Mouse (Mus musculus) G1E (cell line): ENCODE measurements around the gene 1700067K01Rik. TPM values are rescaled to one million over a fixed set of nuclear protein-coding genes. Genes with fewer than 3 reads are reported as not detected.

Experiments used
- ATAC-seq: 2 replicates; pipeline ENCODE4 v1.8.0; 2016; ENCODE audit warnings: mild to moderate bottlenecking; ENCODE audit not compliant: insufficient number of reproducible peaks, poor library complexity, low FRiP score, severe bottlenecking; ENCODE audit errors: extremely low read depth
- DNase-seq: peaks from one replicate; pipeline ENCODE4 v3.0.0; 2012; ENCODE audit warnings: low spot score
- H3K27me3 ChIP-seq: 2 replicates; pipeline ENCODE4 v1.6.1; 2012; ENCODE audit warnings: mild to moderate bottlenecking, low read length, inconsistent platforms; ENCODE audit not compliant: insufficient read depth
- H3K36me3 ChIP-seq: replicated peaks from 2 replicates; pipeline ENCODE3; 2012; ENCODE audit warnings: mild to moderate bottlenecking, inconsistent platforms
- H3K4me1 ChIP-seq: 2 replicates; pipeline ENCODE4 v1.6.1; 2012; ENCODE audit warnings: low read depth, low read length, inconsistent platforms, mixed read lengths; ENCODE audit not compliant: insufficient read depth
- H3K4me3 ChIP-seq: 2 replicates; pipeline ENCODE4 v1.5.1; 2012; ENCODE audit warnings: low read depth, mild to moderate bottlenecking, inconsistent platforms, low read length, moderate library complexity, mixed read lengths
- H3K9me3 ChIP-seq: replicated peaks from 2 replicates; pipeline ENCODE4 v1.6.1; 2012; ENCODE audit warnings: inconsistent platforms
- CTCF ChIP-seq: IDR thresholded peaks from 2 replicates; pipeline ENCODE4 v1.5.1; 2012; ENCODE audit warnings: low read depth, low read length, inconsistent platforms, mixed read lengths
- GATA1 ChIP-seq: IDR thresholded peaks from 2 replicates; pipeline ENCODE4 v1.6.1; 2012; ENCODE audit warnings: borderline replicate concordance, low read length, inconsistent platforms, mixed read lengths
- GATA2 ChIP-seq: IDR thresholded peaks from 2 replicates; pipeline ENCODE4 v1.6.1; 2012; ENCODE audit warnings: low read depth, low read length, inconsistent platforms, borderline replicate concordance
- POLR2AphosphoS5 ChIP-seq: IDR thresholded peaks from 2 replicates; pipeline ENCODE4 v1.6.1; 2012; ENCODE audit warnings: low read depth, low read length, inconsistent platforms; ENCODE audit not compliant: insufficient replicate concordance
- TAL1 ChIP-seq: conservative IDR thresholded peaks from 2 replicates; pipeline ENCODE4 v1.6.1; 2012; ENCODE audit warnings: low read depth, low read length, inconsistent platforms, mixed read lengths
- polyA plus RNA-seq: library from polyadenylated mRNA; stranded (reverse); fragments of >175 nt; gene quantifications from 2 replicates; pipeline ENCODE4 v1.2.3, GENCODE M21; 2012
- total RNA-seq, 2 experiments: library from RNA; stranded (forward) in 1 of 2; stranded (reverse) in 1 of 2; fragments of 200-1000 nt in 1 of 2; fragments of >200 nt in 1 of 2; fragmentation: Nextera tagmentation in 1 of 2; gene quantifications; 2 replicates each; pipeline ENCODE4 v1.2.3; 2014 to 2017

The 1700067K01Rik gene
- total and polyA plus RNA-seq, 3 experiments = 0.82 to 0.92 TPM; not detected in 1

- DNase-seq (no peak), ATAC-seq (no peak)
- Histone ChIP-seq H3K4me1 (peaks cover 19% of the 10 kb centered on the region), H3K9me3 (peaks cover 27% of the 10 kb centered on the region), H3K27me3 (peaks cover 27% of the 10 kb centered on the region), H3K4me3 (no peak overlapping the region), H3K36me3 (peaks cover 14% of the 10 kb centered on the region)
- TF ChIP-seq CTCF = no peak
- no peak for TF ChIP-seq POLR2AphosphoS5
- no peak for TF ChIP-seq GATA1
- TF ChIP-seq TAL1 = no peak
- no peak for TF ChIP-seq GATA2
Measured at GRCm38 (mm10) chr8:84008362-84008761, 7.1 kb downstream of the 1700067K01Rik start.

DNA sequence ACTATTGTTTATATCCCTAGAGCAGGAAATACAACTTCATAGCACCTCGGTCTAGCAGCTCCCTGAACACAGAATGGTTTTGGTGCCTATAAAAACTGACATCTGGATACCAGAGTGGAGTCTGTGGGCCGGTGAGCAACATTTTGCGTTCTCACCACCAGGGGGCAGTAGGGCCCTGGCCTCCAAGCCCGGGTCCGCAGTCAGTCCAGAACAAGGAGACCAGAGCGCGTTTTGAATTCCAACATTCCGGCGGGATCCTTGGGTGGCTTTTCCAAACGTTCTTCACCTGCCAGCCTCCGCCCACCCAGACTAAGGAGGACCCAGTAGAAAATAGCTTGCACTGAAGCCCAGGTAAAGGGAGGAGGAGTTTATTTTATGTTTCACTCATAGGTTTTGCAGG, 8.6 kb downstream of the 1700067K01Rik start:
- TF ChIP-seq CTCF (no peak), GATA1 (no peak), TAL1 (no peak), POLR2AphosphoS5 (no peak), GATA2 (no peak)
- Histone ChIP-seq H3K27me3 (peaks cover 27% of the 10 kb centered on the region), H3K36me3 (peaks cover 4% of the 10 kb centered on the region), H3K9me3 (peaks cover 27% of the 10 kb centered on the region), H3K4me3 (no peak overlapping the region), H3K4me1 (peaks cover 7% of the 10 kb centered on the region)
- ATAC-seq (no peak; the same call in 1 of the 2 replicates), DNase-seq (no peak)

DNA sequence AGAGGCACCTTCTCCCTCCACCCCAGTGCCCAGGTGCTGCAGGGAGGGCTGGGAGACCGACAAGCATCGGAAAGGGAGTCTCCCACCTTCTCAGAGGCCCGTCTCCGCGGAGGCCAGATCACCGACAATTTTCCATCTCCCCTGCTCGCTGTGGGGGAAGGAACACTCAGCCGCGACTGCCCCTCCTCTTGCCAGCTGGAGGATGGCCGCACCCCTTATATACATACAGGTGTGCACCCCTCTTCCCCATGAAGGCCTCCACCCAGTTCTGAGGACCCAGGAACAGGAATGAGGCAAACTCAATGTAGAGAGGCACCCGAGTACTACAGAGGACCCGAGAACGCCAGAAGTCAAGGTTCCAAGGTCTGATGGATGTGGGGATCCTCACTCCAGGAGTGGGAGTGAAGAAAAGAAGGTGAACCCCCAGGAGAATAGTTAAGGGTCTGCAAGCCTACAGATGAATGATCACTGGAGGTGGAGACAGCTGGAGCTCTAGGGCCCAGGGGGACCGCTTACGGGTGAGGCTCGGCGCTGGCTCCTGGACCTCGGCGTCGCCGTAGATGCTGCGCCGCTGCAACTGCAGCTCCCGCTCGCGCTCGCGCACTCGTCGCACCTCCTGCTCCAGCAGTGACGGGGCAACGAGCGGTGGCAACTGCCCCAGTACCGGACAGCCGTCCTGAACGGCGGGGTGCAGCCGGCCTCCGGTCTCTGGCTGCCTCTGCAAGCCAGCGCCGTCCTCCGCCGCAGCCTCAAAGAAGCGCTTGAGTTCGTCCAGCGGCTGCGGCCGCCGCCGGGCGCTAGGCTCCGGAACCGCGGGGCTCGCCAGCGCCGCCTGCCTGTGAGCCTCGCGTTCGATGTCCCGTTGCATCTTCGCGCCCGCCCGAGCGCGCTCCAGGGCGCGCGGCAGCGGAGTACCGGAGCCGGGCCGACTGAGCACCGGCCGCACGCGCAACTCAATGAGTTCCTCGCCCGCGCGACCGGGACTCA, 9.6 kb downstream of the 1700067K01Rik start:
- Histone ChIP-seq H3K36me3 (peaks cover 2% of the 10 kb centered on the region), H3K4me1 (no peaks in the 10 kb centered on the region), H3K9me3 (peaks cover 27% of the 10 kb centered on the region), H3K27me3 (peaks cover 27% of the 10 kb centered on the region), H3K4me3 (no peak overlapping the region; the same call in 1 of the 2 replicates)
- no peak for ATAC-seq
- no peak for DNase-seq
- TF ChIP-seq CTCF = no peak
- no peak for TF ChIP-seq TAL1
- TF ChIP-seq GATA1 = no peak
- no peak for TF ChIP-seq POLR2AphosphoS5
- TF ChIP-seq GATA2 = no peak

DNA sequence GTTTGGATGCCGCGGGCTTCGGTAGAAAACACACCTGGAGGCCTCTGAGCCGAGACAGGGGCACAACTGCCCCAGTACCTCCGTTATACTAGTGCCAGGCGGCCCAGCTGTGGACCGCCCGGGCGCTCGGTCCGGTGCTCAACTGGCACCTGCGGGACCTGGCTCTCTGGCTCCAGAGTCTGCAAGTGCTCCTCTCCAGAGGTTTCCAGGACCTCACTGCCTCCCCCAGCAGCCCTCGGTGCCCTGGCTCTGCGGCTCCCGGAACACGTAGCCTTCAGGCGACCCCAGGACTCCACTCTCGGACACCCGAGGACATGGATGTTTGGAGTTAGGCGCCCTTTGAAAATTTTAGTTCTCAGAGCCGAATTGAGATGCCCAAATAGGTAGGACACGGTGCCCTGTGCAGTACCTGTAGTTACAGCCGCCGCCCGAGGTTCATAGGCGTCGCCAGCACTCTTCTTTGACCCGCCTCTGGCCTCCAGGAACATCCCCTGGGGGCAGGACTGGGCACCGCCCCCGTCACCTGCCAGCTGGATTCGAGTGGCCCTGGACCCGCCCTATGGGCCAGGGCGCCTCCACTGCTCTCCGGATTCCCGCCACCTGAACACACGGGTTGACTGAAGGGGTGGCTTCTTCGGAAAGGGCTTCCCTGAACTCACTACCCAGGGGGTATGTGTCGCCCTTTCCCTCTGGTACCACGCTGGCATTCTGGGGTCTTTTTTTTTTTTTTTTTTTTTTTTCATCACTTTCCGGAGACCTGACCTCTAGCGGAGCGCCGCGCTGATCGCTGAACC, 10.6 kb downstream of the 1700067K01Rik start, which contains the start of gene 2210011C24Rik:
2210011C24Rik (minus strand) TSS at position 467 of the 794 bp plus-strand sequence.
- no peak for TF ChIP-seq POLR2AphosphoS5
- no peak for TF ChIP-seq GATA2
- no peak for TF ChIP-seq GATA1
- TF ChIP-seq TAL1 = no peak
- no peak for TF ChIP-seq CTCF
- Histone ChIP-seq H3K4me3 (no peak within 1 kb of the TSS; the same call in 1 of the 2 replicates), H3K36me3 (no peaks in the 10 kb centered on the region), H3K9me3 (peaks cover 27% of the 10 kb centered on the region), H3K4me1 (no peaks in the 10 kb centered on the region), H3K27me3 (peaks cover 27% of the 10 kb centered on the region)
- no peak for ATAC-seq
- no peak for DNase-seq

DNA sequence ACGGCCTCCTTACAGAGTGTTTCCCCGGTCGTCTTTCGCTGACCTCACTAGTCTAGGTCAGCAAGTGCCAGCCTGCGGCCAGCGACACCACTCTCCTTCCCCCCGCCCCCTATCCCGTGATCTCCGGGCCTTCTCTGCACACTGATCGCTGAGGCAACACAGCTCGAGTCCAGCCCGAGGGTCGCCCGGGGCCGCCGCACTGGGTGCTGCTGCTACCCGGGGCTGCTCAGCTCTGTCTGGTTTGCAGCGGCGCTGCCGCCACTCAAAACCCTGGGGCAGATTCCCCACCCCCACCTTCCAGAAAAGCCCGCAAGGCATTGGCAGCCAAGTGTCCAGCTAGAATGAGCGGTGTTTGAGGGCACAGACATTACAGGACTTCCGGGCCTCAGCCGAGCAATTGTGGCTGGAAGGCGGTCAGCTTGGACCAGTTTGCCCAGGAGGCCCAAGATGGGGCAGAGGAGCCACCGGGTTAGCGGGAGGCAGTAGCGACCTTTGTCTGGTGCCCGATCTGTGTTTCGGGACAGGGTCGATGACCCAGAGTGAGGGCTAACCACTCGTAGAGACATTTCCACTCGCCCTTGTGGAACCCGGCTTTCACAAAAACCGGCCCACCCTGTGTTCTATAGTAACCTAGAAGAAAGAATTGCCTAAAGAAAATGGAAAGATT, 11.3 kb downstream of the 1700067K01Rik start:
- Histone ChIP-seq H3K36me3 (no peaks in the 10 kb centered on the region), H3K4me1 (no peaks in the 10 kb centered on the region), H3K27me3 (peaks cover 30% of the 10 kb centered on the region), H3K9me3 (peaks cover 27% of the 10 kb centered on the region), H3K4me3 (no peak overlapping the region)
- TF ChIP-seq POLR2AphosphoS5 (no peak), CTCF (no peak), TAL1 (no peak)
- ATAC-seq (no peak), DNase-seq (no peak)
